Mouse (Mus musculus) spleen, adult 2 months (tissue): ENCODE measurements around the gene Gabpb1.

ENCODE experiments used
- CTCF ChIP-seq: fragments of 200-500 bp; IDR thresholded peaks from 2 replicates; pipeline ENCODE4 v1.5.1; 2011; ENCODE audit warnings: mild to moderate bottlenecking, inconsistent platforms; ENCODE audit not compliant: insufficient read depth, insufficient read length, insufficient replicate concordance; ENCODE audit errors: extremely low read depth
- POLR2A ChIP-seq: fragments of 200-500 bp; IDR thresholded peaks from 2 replicates; pipeline ENCODE4 v1.6.1; 2011; ENCODE audit warnings: low read depth, low read length, inconsistent platforms

GRCm38 (mm10) chr2:126674441-126675168 is 1.5 kb downstream of the Gabpb1 start:
- TF ChIP-seq CTCF: no peak
- no peak for TF ChIP-seq POLR2A
